Mouse (Mus musculus) layer of hippocampus, adult 11-12 months (tissue): ENCODE results near the gene Rbm34.
"Not testable (repeated sequence)": the region's sequence is repeated elsewhere in the genome, so short reads cannot be mapped to it uniquely, and the experiment has no call there.

Experiments
- DNase-seq: peaks from one replicate; pipeline ENCODE4 v3.0.0; 2022; ENCODE audit warnings: low spot score

The Rbm34 gene

GRCm38 (mm10) chr8:126970579-126971313, at the start of gene Rbm34:
Gene Rbm34 (minus strand): TSS chr8:126971071.
- DNase-seq: peak; percentile 92

- DNase-seq: no peak
These were observed 40.8 kb upstream of the Rbm34 start for GRCm38 (mm10) chr8:127011668-127012067.

GRCm38 (mm10) chr8:126994506-126994905, 23.6 kb upstream of the Rbm34 start:
- DNase-seq: no peak

GRCm38 (mm10) chr8:126989363-126990153, 18.7 kb upstream of the Rbm34 start:
- no peak for DNase-seq

GRCm38 (mm10) chr8:126988346-126989006, 17.6 kb upstream of the Rbm34 start:
- DNase-seq: no peak

GRCm38 (mm10) chr8:126986495-126986894, 15.6 kb upstream of the Rbm34 start:
- DNase-seq: peak; percentile 86

GRCm38 (mm10) chr8:126980046-126980445, 9.2 kb upstream of the Rbm34 start:
- DNase-seq: no peak

GRCm38 (mm10) chr8:126979091-126979920, 8.4 kb upstream of the Rbm34 start:
- no peak for DNase-seq

- DNase-seq: not testable (repeated sequence)
These were observed 7.7 kb upstream of the Rbm34 start for GRCm38 (mm10) chr8:126978535-126978934.

GRCm38 (mm10) chr8:126978028-126978427, 7.2 kb upstream of the Rbm34 start:
- DNase-seq: no peak

GRCm38 (mm10) chr8:126976608-126977348, 5.9 kb upstream of the Rbm34 start:
- no peak for DNase-seq

GRCm38 (mm10) chr8:126975706-126976105, 4.8 kb upstream of the Rbm34 start:
- no peak for DNase-seq

GRCm38 (mm10) chr8:126974511-126974910, 3.6 kb upstream of the Rbm34 start:
- DNase-seq: no peak

GRCm38 (mm10) chr8:126973686-126974265, 2.9 kb upstream of the Rbm34 start:
- DNase-seq: no peak

- DNase-seq: no peak
These were observed 1.8 kb upstream of the Rbm34 start for GRCm38 (mm10) chr8:126972649-126973048.

- DNase-seq: no peak
These were observed 1.2 kb upstream of the Rbm34 start for GRCm38 (mm10) chr8:126972102-126972501.

- no peak for DNase-seq
These were observed 418 bp upstream of the Rbm34 start for GRCm38 (mm10) chr8:126971314-126971664.

- no peak for DNase-seq
These were observed 1.3 kb downstream of the Rbm34 start for GRCm38 (mm10) chr8:126969546-126969945.

- DNase-seq: no peak
These were observed 2.8 kb downstream of the Rbm34 start for GRCm38 (mm10) chr8:126968107-126968506.

GRCm38 (mm10) chr8:126965246-126965645, 5.6 kb downstream of the Rbm34 start:
- DNase-seq: no peak

- DNase-seq: no peak
These were observed 8.0 kb downstream of the Rbm34 start for GRCm38 (mm10) chr8:126962871-126963270.
